Mouse (Mus musculus) heart, postnatal 0 days (tissue): ENCODE measurements around the gene Atxn1.

Experiments
- CTCF ChIP-seq: IDR thresholded peaks from 2 replicates; pipeline ENCODE4 v1.5.1; 2016; ENCODE audit warnings: antibody characterized with exemption, control low read depth, low read depth
- EP300 ChIP-seq: IDR thresholded peaks from 2 replicates; pipeline ENCODE4 v1.6.1; 2016; ENCODE audit warnings: antibody characterized with exemption, low read depth

- no peak for TF ChIP-seq CTCF
- TF ChIP-seq EP300, result no peak
Observed at GRCm38 (mm10) chr13:45751231-45751630, 213.6 kb downstream of the Atxn1 start.
